Mouse (Mus musculus) thymus, postnatal 25 days (tissue): ENCODE measurements around the gene Itsn1.

Experiments
- DNase-seq: peaks from one replicate; pipeline ENCODE4 v3.0.0; 2022

Gene Itsn1

GRCm38 (mm10) chr16:91732816-91733215, 3.7 kb downstream of the Itsn1 start:
- no peak for DNase-seq

DNA sequence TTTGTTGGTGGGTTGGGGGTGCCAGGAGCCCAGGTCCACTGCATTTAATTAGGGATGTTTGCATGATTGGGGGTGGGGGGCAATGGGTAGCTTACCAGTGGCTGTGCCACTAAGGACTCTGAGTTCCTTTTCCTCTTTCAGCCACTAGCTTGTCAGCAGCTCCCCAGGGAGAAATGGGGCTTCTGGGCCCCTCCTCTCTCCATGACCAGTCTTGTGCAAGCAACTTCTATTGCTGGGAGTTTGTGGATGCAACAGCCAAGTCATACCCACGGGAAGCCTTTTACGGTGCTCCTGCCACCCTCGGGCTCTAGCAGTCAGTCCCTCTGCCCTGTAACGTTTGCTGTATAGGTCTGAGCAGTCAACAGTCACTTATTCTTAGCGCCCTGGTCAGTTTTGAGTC, 5.7 kb downstream of the Itsn1 start:
- no peak for DNase-seq

DNA sequence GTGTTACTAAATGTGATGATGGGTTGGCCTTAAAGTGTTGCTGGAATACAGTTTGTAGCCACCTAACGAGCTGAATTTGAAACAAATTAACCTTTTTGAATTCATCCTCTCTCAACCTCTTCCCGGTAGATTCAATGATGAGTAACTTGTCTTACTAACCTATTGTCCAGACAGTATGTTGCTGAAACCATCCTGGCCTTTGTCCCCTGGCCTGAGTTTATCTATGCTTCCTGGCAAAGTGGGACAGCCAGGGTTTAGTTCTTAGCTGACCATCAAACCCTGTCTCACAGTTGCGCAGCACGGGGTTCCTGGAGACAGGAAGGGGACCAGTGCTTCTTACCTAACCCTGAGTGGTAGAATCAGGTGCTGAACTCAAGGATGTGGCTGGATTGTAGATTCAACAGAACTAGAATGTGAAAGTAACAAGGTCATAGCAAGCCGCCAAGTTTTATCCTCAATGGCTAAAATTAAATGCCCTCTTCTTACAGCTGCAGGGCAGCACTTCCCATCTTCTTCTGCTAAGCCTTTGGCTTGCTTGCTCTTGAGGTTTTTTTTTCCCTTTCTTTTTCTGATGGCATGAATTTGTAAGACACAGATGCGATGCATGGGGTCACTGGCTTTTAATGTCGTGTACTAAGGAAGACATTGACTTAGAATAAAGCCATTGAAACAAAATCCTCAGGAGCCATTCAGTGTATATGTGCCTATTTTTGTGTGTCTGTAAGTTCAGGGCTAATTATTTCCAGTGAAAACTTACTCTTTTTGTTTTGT, 7.2 kb downstream of the Itsn1 start:
- DNase-seq, result no peak

DNA sequence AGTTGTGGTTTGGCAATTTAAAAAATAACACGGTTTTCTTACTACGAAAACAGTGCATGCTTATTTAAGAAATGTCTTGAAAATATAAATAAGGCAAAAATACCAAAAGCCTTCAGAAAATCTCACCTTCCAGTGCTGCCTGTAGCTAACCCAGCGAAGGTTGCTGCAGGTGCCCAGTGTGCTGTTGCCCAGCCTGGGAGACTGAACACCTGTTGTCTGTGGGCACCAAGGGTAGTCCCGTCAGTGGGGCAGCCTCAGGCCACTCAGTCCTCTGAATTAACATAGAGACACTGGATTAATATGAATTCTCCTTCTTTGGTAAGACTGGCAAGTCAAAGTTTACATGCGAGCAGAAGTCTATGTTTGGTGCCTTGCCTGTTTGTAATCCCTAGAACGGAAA, 9.4 kb downstream of the Itsn1 start:
- DNase-seq, result no peak

- DNase-seq, result no peak
Observed at GRCm38 (mm10) chr16:91740184-91740917, 11.3 kb downstream of the Itsn1 start.

DNA sequence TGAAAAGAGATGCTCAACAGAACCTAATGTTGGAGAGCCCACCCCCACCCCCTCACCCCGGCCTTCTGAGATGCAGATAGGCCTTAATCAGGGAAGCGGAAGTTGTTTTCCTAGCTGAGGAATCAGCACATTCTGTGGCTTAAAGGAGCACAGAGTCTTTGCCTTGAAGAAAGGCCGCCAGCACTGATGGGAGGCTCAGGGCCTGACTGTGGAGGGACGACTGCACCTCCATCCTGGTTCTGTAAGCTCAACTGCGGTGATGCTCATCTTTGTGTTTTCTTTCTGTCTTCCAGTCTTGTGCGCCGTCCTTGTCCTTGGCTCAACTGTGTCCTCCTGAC, 11.8 kb downstream of the Itsn1 start:
- DNase-seq, result no peak

- DNase-seq, result no peak
Observed at GRCm38 (mm10) chr16:91743055-91743454, 14.0 kb downstream of the Itsn1 start.

DNA sequence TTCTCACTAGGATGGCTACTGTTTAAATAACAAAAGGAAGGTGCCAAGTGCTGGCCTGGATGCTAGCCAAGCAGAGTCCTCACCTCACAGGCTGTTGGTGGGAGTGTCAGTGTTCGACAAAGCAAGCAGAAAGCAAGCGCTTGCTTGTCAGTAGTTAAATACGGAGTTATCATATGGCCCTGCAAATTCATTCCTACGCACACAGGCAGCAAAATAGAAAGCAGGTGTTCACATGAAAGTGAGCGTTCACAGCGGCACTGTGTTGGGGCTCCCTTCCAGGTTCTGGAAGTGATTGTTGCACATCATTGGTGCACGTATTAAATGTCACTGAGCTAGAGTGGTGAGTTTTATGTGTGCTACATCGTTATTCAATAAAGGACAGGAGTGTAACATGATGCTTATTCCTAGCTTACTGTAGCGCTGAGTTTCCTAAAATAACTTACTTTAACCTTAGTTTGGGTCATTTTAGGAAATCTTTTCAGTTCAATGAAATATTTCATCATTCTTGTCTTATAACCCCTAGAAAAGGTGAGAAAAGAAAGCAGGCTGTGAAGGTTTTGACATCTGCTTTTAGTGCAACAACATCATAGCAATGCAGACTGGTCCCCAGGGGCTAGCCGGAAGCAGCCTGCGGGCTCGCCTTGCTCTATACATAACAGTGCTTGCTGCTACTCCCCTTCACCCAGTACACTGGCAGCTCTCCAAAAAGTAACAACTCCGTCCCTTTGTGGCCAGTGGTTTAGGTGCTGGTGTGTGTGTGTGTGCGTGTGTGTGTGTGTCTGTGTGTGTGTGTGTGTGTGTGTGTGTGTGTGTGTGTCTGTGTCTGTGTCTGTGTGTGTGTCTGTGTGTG, 17.2 kb downstream of the Itsn1 start:
- no peak for DNase-seq

GRCm38 (mm10) chr16:91747567-91747966, 18.5 kb downstream of the Itsn1 start:
- no peak for DNase-seq

- no peak for DNase-seq
Observed at GRCm38 (mm10) chr16:91751644-91752385, 22.7 kb downstream of the Itsn1 start.

DNA sequence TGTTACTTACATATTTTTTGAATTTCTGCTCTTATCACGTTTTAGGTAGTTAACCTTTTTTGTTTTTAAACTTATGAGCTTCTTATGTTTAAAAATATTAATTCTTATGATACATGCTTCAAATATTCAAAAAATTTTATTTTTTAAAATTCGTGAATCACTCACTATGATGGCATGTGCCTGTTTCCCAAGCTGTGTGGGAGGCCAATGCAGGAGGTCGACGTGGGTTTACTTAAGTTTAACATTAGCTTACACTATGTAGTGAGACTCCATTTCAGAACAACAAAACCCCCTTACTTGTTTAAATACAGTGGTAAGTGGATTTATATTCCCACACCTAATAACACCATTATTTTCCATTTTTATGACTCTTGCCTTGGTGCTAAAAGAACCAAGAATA, 24.5 kb downstream of the Itsn1 start:
- DNase-seq, result no peak

GRCm38 (mm10) chr16:91754957-91755356, 25.9 kb downstream of the Itsn1 start:
- no peak for DNase-seq

- DNase-seq, result no peak
Observed at GRCm38 (mm10) chr16:91761202-91761601, 32.1 kb downstream of the Itsn1 start.

GRCm38 (mm10) chr16:91761761-91762160, 32.7 kb downstream of the Itsn1 start:
- no peak for DNase-seq

DNA sequence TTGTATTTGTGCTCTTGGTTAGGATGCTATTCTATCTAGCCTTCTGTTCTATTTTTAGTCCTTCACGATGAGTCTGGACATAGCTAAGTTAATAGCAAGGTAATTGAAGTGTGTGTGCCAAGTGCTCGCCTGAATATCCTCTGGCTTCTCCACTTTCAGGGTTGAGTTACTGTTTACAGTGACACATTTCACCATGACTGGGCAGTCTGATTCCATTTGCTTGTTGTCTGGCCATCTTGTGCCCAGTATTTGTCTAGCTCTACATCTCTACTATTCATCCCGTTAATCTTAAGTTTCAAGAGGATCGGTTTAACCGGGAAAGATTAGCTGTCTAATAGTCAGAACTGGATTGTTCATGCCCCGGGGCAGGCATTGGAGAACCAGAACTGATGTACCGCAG, 33.4 kb downstream of the Itsn1 start:
- DNase-seq, result no peak

GRCm38 (mm10) chr16:91763975-91764374, 34.9 kb downstream of the Itsn1 start:
- DNase-seq, result no peak

DNA sequence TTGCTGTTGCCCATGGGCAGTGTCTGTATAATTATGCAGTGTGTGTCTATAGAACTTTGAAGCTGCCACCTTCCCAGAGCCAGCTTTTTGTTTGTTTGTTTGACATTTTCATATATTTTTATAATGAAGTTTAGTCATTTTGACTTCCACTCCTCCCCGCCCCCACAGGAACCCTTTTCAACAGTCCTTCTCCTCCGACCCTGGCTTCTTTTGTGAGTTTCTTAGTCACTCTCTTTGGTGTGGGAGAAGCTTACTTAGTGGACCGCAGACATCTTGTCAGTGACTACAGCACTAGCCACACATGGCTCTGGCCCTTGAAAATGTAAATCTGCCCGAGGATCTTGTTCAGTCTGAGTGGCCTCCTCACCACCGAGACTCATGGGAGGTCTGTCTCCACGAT, 35.3 kb downstream of the Itsn1 start:
- DNase-seq, result no peak

GRCm38 (mm10) chr16:91765121-91765815, 36.2 kb downstream of the Itsn1 start:
- no peak for DNase-seq

DNA sequence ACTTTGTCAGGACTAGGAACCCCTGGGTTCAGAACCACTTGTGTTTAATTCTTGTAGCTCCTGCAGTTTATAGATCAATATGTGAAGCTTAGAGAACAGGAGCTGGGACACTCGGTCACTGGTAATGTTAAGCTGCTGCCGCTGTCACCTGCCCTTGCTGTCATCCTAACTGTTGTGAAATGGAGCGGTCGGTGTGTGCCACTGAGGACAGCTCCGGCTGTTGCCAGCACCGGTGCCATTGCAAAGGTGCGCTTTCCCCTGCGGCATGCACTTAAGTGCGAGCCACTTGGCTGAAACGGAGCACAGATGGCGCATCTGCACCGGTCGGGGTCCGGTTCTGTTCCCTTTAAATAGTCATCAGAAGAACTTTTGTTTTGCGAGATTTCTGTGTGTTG, 36.7 kb downstream of the Itsn1 start:
- no peak for DNase-seq

DNA sequence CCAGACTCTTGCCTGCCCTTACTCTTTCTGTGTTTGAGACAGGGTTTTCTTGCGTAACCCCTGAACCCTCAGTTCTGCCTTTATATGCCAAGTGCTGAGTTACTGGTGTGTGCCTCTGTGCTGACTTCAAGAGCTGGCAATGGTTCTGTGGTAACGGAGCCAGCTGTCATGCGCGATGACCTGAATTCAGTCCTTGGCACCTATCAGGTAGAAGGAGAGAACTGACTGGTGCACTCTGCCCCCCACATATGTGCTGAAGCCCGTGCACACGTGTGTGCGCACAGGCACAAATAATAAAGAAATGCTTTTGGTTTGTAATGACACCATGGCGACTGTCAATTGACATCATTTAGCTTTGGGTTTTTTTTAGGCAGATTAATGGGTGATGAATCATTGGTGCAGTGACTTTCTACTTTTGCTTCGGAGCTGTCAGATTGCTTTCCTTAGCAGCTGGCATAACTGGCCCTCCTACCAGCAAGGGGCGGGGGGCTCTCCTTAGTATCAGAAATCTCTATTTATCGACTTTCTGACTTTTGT, 38.2 kb downstream of the Itsn1 start:
- no peak for DNase-seq

GRCm38 (mm10) chr16:91768586-91768985, 39.5 kb downstream of the Itsn1 start:
- DNase-seq, result no peak

- no peak for DNase-seq
Observed at GRCm38 (mm10) chr16:91769911-91770310, 40.8 kb downstream of the Itsn1 start.
